Mouse (Mus musculus) natural killer cell, adult 2 months (primary cell): ENCODE measurements around the gene Fkbp8.

ENCODE experiments used
- DNase-seq, 2 experiments: peaks; one replicate each; pipeline ENCODE4 v3.0.0; 2022; ENCODE audit warnings: low spot score in 2 of 2

Gene Fkbp8

DNA sequence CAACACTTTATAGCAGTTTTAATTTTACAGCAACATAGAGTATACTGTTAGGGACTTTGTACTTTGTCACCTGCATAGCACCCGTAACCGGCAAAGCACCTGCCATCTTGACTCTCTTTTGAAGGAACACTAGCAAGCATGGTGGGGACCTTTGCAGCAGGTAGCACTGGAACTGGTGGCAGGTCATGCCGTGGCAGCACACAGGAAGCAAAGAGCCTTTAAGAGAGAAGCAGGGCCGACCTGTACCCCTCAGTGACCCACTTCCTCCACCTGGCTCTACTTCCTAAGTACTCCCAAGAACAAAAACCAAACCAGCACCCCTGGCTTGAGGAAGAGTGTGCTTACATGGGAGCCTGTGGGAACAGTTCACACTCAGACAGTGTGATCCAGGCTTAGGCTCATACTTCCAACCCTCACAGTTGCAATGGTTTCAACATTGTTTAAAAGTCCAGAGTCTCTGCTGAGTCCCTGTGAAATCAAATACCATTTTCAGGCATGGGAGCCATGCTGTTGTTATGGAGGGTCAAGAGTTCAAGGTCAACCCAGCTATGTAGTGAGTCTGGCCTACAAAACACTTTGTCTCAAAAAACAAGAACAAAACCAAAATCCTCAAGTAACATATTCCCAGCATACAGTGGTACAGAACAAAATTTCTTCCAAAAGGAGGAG is 27.7 kb downstream of the Fkbp8 start:
- DNase-seq = no peak

- DNase-seq = peak in 1 of 2 experiments; percentile 33
Observed at GRCm38 (mm10) chr8:70558334-70558733, 30.8 kb downstream of the Fkbp8 start.

- DNase-seq = no peak
Observed at GRCm38 (mm10) chr8:70558983-70559382, 31.5 kb downstream of the Fkbp8 start.

- DNase-seq = no peak
Observed at GRCm38 (mm10) chr8:70560096-70560495, 32.6 kb downstream of the Fkbp8 start.

- no peak for DNase-seq
Observed at GRCm38 (mm10) chr8:70560564-70560963, 33.0 kb downstream of the Fkbp8 start.

DNA sequence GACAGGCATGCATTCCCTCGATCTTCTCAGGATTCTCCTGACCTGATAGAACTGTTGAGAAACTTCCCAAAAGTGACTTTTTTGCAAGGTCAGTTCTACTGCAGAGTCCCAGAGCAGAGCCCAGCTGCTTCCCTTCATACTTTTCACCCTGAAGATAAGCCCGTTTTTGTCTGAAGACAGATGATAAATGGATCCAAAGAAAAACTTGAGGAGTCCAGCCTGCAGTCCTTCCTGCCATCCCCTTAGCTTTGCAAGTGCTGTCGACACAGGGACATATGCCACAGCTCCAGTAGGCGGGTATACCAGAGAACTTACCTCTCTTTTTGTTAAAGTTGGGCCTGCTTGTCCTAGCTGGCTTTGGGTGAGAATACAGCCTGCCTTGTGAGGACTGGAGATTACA is 33.8 kb downstream of the Fkbp8 start:
- no peak for DNase-seq

GRCm38 (mm10) chr8:70561809-70562535 is 34.4 kb downstream of the Fkbp8 start:
- DNase-seq = no peak

GRCm38 (mm10) chr8:70562802-70563201 is 35.3 kb downstream of the Fkbp8 start:
- DNase-seq = no peak

- no peak for DNase-seq
Observed at GRCm38 (mm10) chr8:70563763-70564387, 36.4 kb downstream of the Fkbp8 start.

- DNase-seq = no peak
Observed at GRCm38 (mm10) chr8:70564696-70565235, 37.2 kb downstream of the Fkbp8 start.

- DNase-seq = no peak
Observed at GRCm38 (mm10) chr8:70565561-70565960, 38.0 kb downstream of the Fkbp8 start.

- no peak for DNase-seq
Observed at GRCm38 (mm10) chr8:70570360-70570759, 42.8 kb downstream of the Fkbp8 start.

DNA sequence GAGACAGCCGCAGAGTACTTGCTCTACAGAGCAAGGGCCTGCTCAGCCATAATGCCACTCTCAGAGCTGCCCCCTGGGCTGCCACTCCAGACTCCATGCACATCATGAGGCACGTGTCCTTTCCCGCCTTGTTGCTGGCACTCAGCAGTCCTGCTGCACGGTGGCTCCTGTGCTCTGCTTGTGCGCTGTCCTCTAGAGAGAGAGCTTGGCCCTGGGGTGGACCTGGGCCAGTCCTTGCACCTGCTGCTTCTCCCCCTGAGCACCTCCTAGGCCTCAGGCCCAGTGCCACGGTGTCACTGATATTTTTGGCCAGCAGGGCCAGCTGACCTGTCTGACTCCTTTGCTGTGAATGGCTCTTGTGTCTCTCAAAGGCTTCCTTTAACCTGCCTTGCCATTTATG is 43.5 kb downstream of the Fkbp8 start:
- no peak for DNase-seq

- no peak for DNase-seq
Observed at GRCm38 (mm10) chr8:70574302-70574701, 46.8 kb downstream of the Fkbp8 start.

GRCm38 (mm10) chr8:70574915-70575314 is 47.4 kb downstream of the Fkbp8 start:
- DNase-seq = no peak

DNA sequence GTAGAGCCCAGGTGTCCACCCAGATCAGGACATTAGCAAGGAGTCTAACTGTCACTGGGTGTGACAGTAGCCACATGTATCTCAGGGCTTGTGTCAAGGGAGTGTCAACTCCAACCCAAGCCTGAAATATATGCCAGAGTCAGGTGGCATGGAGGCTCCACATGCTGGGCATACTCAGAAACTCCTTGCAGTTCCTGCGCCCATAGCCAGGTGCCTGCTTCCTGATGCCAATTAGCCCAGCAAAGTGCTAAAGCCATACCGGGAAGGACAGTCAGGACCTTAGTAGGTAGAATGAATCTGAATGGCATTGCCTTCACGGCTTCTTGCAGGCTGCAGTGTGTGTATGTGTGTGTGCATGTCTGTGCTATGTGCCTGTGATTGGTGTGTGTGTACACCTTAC is 49.7 kb downstream of the Fkbp8 start:
- no peak for DNase-seq

- DNase-seq = no peak
Observed at GRCm38 (mm10) chr8:70583476-70584387, 56.2 kb downstream of the Fkbp8 start.

DNA sequence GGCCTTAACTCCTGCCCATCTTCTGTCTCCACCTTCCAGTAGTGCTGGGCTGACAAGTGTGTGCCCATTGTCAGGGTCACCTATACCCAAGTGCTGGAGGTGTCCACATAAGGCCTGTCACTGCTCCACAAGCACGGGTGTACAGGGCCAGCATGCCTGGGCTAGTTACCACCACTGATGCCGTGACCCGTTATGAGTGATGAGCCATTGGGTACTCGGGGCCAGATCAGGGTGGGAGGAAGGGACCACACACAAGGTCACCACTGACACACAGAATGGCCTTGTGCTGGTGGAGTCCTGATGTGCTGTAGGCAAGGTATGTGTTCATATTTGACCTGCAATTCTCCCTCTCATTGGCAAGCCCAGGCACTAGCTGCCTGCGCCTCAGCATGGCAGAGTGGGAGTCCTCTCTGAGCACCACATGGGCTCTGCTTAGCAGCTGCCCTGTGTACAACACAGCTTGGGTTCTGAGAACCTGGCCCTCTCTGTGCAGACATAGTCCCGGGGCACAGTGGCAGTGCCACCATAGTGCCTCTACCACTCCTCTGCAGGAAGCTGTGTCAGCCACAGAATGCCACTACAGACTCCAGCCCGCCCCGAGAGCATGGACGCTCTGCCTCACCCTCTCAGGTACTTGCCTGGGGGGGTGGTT is 57.2 kb downstream of the Fkbp8 start:
- DNase-seq = no peak
